Mouse (Mus musculus): ENCODE data around the gene Tnfaip2.

- TF ChIP-seq CTCF (IDR thresholded peaks at IDR 0.05; ENCODE audit: low read depth) = no peak
- TF ChIP-seq EP300 (IDR thresholded peaks at IDR 0.05; ENCODE audit: low read depth) = no peak
Observed at GRCm38 (mm10) chr12:111466369-111466768, 24.1 kb downstream of the Tnfaip2 start.
